Mouse (Mus musculus) liver, postnatal 0 days (tissue): ENCODE results near the gene Ntm.

Experiments
- CTCF ChIP-seq: sonication (generic); IDR thresholded peaks from 2 replicates; pipeline ENCODE4 v1.5.1; 2016; ENCODE audit warnings: antibody characterized with exemption, low read depth
- EP300 ChIP-seq: IDR thresholded peaks from 2 replicates; pipeline ENCODE4 v1.6.1; 2016; ENCODE audit warnings: antibody characterized with exemption, low read depth, mild to moderate bottlenecking

GRCm38 (mm10) chr9:29514588-29515356, 448.2 kb downstream of the Ntm start:
- TF ChIP-seq CTCF (no peak), EP300 (no peak)
